Mouse (Mus musculus) forebrain, embryonic 16.5 days (tissue): Measurements from ENCODE around the gene Dpy30. TPM values are rescaled to one million over a fixed set of nuclear protein-coding genes. Genes with fewer than 3 reads are reported as not detected.
A peak's percentile ranks its signal among the peaks of the same experiment; 100 is the strongest.

Experiments used
- ATAC-seq: fragments of 200-750 bp; cut with Nextera tagmentation; 2 replicates; pipeline ENCODE4 v1.8.0; 2017; ENCODE audit warnings: mild to moderate bottlenecking, moderate library complexity
- H3K27ac ChIP-seq: fragments of 300-500 bp; sonication (generic); 2 replicates; pipeline ENCODE4 v1.5.1; 2014; ENCODE audit warnings: low read length, control low read depth
- H3K27me3 ChIP-seq: fragments of 300-500 bp; sonication (generic); replicated peaks from 2 replicates; pipeline ENCODE4 v1.6.1; 2014; ENCODE audit warnings: low read length; ENCODE audit not compliant: control insufficient read depth, insufficient read depth
- H3K36me3 ChIP-seq: fragments of 300-500 bp; sonication (generic); 2 replicates; pipeline ENCODE4 v1.6.1; 2014; ENCODE audit not compliant: control insufficient read depth, insufficient read depth
- H3K4me1 ChIP-seq: fragments of 300-500 bp; sonication (generic); replicated peaks from 2 replicates; pipeline ENCODE4 v1.6.1; 2014; ENCODE audit warnings: low read length; ENCODE audit not compliant: control insufficient read depth, insufficient read depth
- H3K4me2 ChIP-seq: fragments of 300-500 bp; sonication (generic); 2 replicates; pipeline ENCODE4 v1.6.1; 2014; ENCODE audit warnings: mild to moderate bottlenecking, low read length, control low read depth
- H3K4me3 ChIP-seq: fragments of 300-500 bp; sonication (generic); replicated peaks from 2 replicates; pipeline ENCODE4 v1.5.1; 2014; ENCODE audit warnings: mild to moderate bottlenecking, low read length, control low read depth
- H3K9ac ChIP-seq: fragments of 300-500 bp; sonication (generic); replicated peaks from 2 replicates; pipeline ENCODE4 v1.6.1; 2014; ENCODE audit warnings: low read depth, low read length, control low read depth
- H3K9me3 ChIP-seq: fragments of 300-500 bp; sonication (generic); 2 replicates; pipeline ENCODE4 v1.6.1; 2016; ENCODE audit warnings: low read length; ENCODE audit not compliant: control insufficient read depth
- WGBS: fragments of 180-500 bp; shearing (Covaris S2); extraction: QIAGEN DNeasy Blood & Tissue Kit; methylation state at CpG from one replicate; pipeline ENCODE4 v1.1.7; 2014; 5-methylcytosine and 5-hydroxymethylcytosine counted together
- polyA plus RNA-seq: library from polyadenylated mRNA; unstranded; fragments of >200 nt; fragmentation: Nextera tagmentation; extraction: Ambion mirVana; gene quantifications from 2 replicates; pipeline ENCODE4 v1.2.1, GENCODE M21; 2015

Gene Dpy30
- polyA plus RNA-seq, 1 experiment from 2014 or later: 189 TPM

GRCm38 (mm10) chr17:74270205-74270604, 53.5 kb downstream of the Dpy30 start:
- Histone ChIP-seq H3K27me3 (no peaks in the 10 kb centered on the region), H3K9me3 (no peaks in the 10 kb centered on the region), H3K36me3 (no peaks in the 10 kb centered on the region), H3K4me2 (no peak overlapping the region), H3K9ac (no peak overlapping the region), H3K4me1 (peaks cover 3% of the 10 kb centered on the region; the same call in 1 of the 2 replicates), H3K4me3 (no peak overlapping the region), H3K27ac (no peak overlapping the region)
- no peak for ATAC-seq
- WGBS: 82% methylated on average over 2 of the region's 2 CpGs

- Histone ChIP-seq H3K27ac (no peak overlapping the region), H3K9ac (no peak overlapping the region), H3K4me2 (no peak overlapping the region), H3K4me1 (peaks cover 13% of the 10 kb centered on the region), H3K36me3 (no peaks in the 10 kb centered on the region), H3K9me3 (no peaks in the 10 kb centered on the region), H3K27me3 (no peaks in the 10 kb centered on the region), H3K4me3 (no peak overlapping the region)
- no peak for ATAC-seq
- WGBS: 94% methylated on average over 11 of the region's 11 CpGs
These were observed 56.1 kb downstream of the Dpy30 start for GRCm38 (mm10) chr17:74267415-74268180.

DNA sequence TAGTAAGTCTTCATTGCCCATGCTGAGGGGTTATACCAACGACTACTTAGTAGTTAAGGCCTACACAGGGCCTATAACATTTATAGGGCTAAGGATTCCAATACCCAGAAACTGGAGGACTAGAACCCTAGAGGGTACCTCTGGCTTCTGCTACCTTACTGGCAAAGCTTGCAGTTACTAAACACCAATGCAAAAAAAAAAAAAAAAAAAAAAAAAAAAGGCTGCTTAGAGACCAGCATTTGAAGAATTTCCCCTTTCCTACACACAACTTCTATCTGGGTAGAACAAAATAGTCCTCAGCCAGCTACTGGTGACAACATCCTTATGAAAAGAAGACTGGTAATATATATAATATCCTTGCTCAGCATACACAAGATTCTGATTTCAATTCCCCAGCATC, 58.1 kb downstream of the Dpy30 start:
- H3K4me3 ChIP-seq: no peak overlapping the region
- H3K9me3 ChIP-seq: no peaks in the 10 kb centered on the region
- ATAC-seq: no peak
- H3K9ac ChIP-seq: no peak overlapping the region
- H3K4me1 ChIP-seq: peaks cover 15% of the 10 kb centered on the region
- H3K27ac ChIP-seq: no peak overlapping the region
- H3K36me3 ChIP-seq: no peaks in the 10 kb centered on the region
- 71% methylated on average over 1 of the region's 1 CpGs for WGBS
- H3K4me2 ChIP-seq: no peak overlapping the region
- no peaks in the 10 kb centered on the region for H3K27me3 ChIP-seq

GRCm38 (mm10) chr17:74265156-74265505, 58.6 kb downstream of the Dpy30 start:
- no peak overlapping the region for H3K4me2 ChIP-seq

GRCm38 (mm10) chr17:74264333-74265155, 59.2 kb downstream of the Dpy30 start:
- no peak overlapping the region for H3K9ac ChIP-seq
- WGBS: 56% methylated on average over 3 of the region's 3 CpGs

More at GRCm38 (mm10) chr17:74265156-74265505, 58.6 kb downstream of the Dpy30 start:
- 0 out of 2 replicates have a peak, but pooled peaks have one; percentile 31 for ATAC-seq
- no peak overlapping the region for H3K4me3 ChIP-seq
- H3K9me3 ChIP-seq: no peaks in the 10 kb centered on the region
- no peak overlapping the region for H3K9ac ChIP-seq
- H3K27ac ChIP-seq: no peak overlapping the region; the same call in 1 of the 2 replicates
- H3K27me3 ChIP-seq: no peaks in the 10 kb centered on the region
- H3K36me3 ChIP-seq: no peaks in the 10 kb centered on the region
- peaks cover 15% of the 10 kb centered on the region for H3K4me1 ChIP-seq
- 14% methylated on average over 5 of the region's 5 CpGs for WGBS

GRCm38 (mm10) chr17:74262415-74262814, 61.3 kb downstream of the Dpy30 start:
- H3K4me2 ChIP-seq: no peak overlapping the region
- H3K27me3 ChIP-seq: no peaks in the 10 kb centered on the region
- H3K4me1 ChIP-seq: peaks cover 15% of the 10 kb centered on the region
- H3K4me3 ChIP-seq: no peak overlapping the region
- H3K9ac ChIP-seq: no peak overlapping the region
- no peak for ATAC-seq
- H3K36me3 ChIP-seq: no peaks in the 10 kb centered on the region
- no peaks in the 10 kb centered on the region for H3K9me3 ChIP-seq
- H3K27ac ChIP-seq: no peak overlapping the region
- 93% methylated on average over 3 of the region's 3 CpGs for WGBS

More at GRCm38 (mm10) chr17:74264333-74265155, 59.2 kb downstream of the Dpy30 start:
- H3K4me2 ChIP-seq: no peak overlapping the region
- no peaks in the 10 kb centered on the region for H3K36me3 ChIP-seq
- no peaks in the 10 kb centered on the region for H3K9me3 ChIP-seq
- peak; percentile 49; the same call in 1 of the 2 replicates for ATAC-seq
- H3K27me3 ChIP-seq: no peaks in the 10 kb centered on the region
- no peak overlapping the region; the same call in 1 of the 2 replicates for H3K27ac ChIP-seq
- no peak overlapping the region for H3K4me3 ChIP-seq
- H3K4me1 ChIP-seq: peaks cover 15% of the 10 kb centered on the region

Other genes with a start within 250 kb of the Dpy30 start
- gene Memo1, start 28.4 kb downstream of the Dpy30 start, polyA plus RNA-seq: 63.9 and 66.3 TPM in 2 replicates
- 26.0 and 28.3 TPM in 2 replicates for gene Spast, start 15.0 kb upstream of the Dpy30 start, polyA plus RNA-seq
- gene Slc30a6, start 71.7 kb upstream of the Dpy30 start, polyA plus RNA-seq: 31.4 and 33.2 TPM in 2 replicates
- gene Nlrc4, start 135.2 kb upstream of the Dpy30 start, polyA plus RNA-seq: 0.25 and 0.27 TPM in 2 replicates
- 50.4 and 62.0 TPM in 2 replicates for gene Yipf4, start 165.5 kb upstream of the Dpy30 start, polyA plus RNA-seq
- 90.9 and 95.5 TPM in 2 replicates for gene Birc6, start 204.4 kb upstream of the Dpy30 start, polyA plus RNA-seq